In the genomic region with DNA sequence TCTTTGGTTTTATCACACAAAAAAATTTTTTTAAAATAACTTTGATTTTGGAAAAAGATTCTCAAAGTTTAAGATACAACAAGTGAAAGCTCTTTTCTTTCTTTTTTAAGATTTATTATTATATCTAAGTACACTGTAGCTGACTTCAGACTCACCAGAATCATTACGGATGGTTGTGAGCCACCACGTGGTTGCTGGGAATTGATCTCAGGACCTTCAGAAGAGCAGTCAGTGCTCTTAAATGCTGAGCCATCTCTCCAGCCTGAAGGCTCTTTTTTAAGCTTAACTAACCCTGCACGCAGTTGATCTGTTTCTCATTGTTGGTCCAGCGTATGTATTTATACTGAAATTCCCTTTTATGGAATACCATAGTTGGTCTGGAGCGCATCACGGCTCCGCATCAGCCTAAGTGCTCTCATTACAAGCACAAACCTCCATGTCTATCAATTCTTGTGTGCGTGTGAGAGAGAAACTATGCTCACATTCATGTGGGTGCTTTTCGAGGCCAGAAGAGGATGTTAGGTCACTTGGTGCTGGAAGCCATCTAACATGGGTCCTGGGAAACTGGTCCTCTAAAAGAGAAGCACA, we compare ENCODE assay signal across 13 mouse cellular contexts. TPM values are rescaled to one million over a fixed set of nuclear protein-coding genes. Genes with fewer than 3 reads are reported as not detected.
DNase-seq lines count a peak whose midpoint lies in the region; ATAC-seq and TF ChIP-seq lines count a peak whose summit lies in the region.
"Had no signal": no experiment of that assay in that cellular context is flagged by ENCODE, and none has a peak within 500 bp of the region (broad histone marks: within the 10 kb centered on the region; RNA-seq: fewer than 3 reads in every experiment).

No protein-coding gene starts in this region.

- H3K4me2 ChIP-seq in forebrain, embryonic 13.5 days, result no peak overlapping the region
- peak overlapping the region; percentile 91 for H3K4me2 ChIP-seq in liver, embryonic 11.5 days
- H3K4me2 ChIP-seq in liver, embryonic 15.5 days, result peak overlapping the region; percentile 92

- H3K4me3 ChIP-seq in forebrain, embryonic 10.5 days, result peak overlapping the region; percentile 71; the same call in 1 of the 2 replicates
- H3K4me3 ChIP-seq in forebrain, embryonic 13.5 days, result no peak overlapping the region
- no peak overlapping the region for H3K4me3 ChIP-seq in liver, embryonic 11.5 days (ENCODE audit: low read depth, low read length)
- H3K4me3 ChIP-seq in cortical plate, adult 2 months (ENCODE audit: insufficient read depth, low read length), result peak overlapping the region; percentile 93; the same call in 1 of the 2 replicates
- no peak overlapping the region for H3K4me3 ChIP-seq in liver, embryonic 15.5 days (replicated peaks)

- no peaks in the 10 kb centered on the region for H3K9me3 ChIP-seq in forebrain, embryonic 10.5 days
- no peaks in the 10 kb centered on the region for H3K9me3 ChIP-seq in forebrain, embryonic 13.5 days (replicated peaks)
- H3K9me3 ChIP-seq in liver, embryonic 11.5 days (ENCODE audit: control insufficient read depth, low read length), result no peaks in the 10 kb centered on the region
- no peaks in the 10 kb centered on the region for H3K9me3 ChIP-seq in liver, embryonic 15.5 days (replicated peaks)

- no peak for DNase-seq in forebrain, embryonic 10.5 days (ENCODE audit: extremely low spot score, low spot score)
- no peak for DNase-seq in liver, embryonic 11.5 days (ENCODE audit: low spot score)
- DNase-seq in liver, result no peak
- DNase-seq in spleen, postnatal 10 days (ENCODE audit: low spot score in 2 of 2), result no peak
- DNase-seq in thymus, postnatal 25 days, result no peak
- DNase-seq: adrenal gland, adult 8-10 months; cerebellum, adult 9-11 months; kidney, adult 9 months; lung, postnatal 4 days; right cerebral cortex, postnatal 25 days had no signal

- no peak overlapping the region for H3K27ac ChIP-seq in forebrain, embryonic 10.5 days
- H3K27ac ChIP-seq in forebrain, embryonic 13.5 days, result no peak overlapping the region
- no peak overlapping the region for H3K27ac ChIP-seq in liver, embryonic 11.5 days (ENCODE audit: low read depth, low read length)
- no peak overlapping the region for H3K27ac ChIP-seq in cortical plate, adult 2 months (ENCODE audit: insufficient read depth, low read length)
- H3K27ac ChIP-seq in liver, embryonic 15.5 days (replicated peaks), result no peak overlapping the region

- H3K4me1 ChIP-seq in forebrain, embryonic 10.5 days, result peaks cover 16% of the 10 kb centered on the region
- peaks cover 30% of the 10 kb centered on the region for H3K4me1 ChIP-seq in forebrain, embryonic 13.5 days
- H3K4me1 ChIP-seq in liver, embryonic 11.5 days (replicated peaks; ENCODE audit: control insufficient read depth, insufficient read depth, low read length), result peaks cover 6% of the 10 kb centered on the region; the same call in 1 of the 2 replicates
- H3K4me1 ChIP-seq in cortical plate, adult 2 months (ENCODE audit: control insufficient read depth, insufficient read depth, low read length), result no peaks in the 10 kb centered on the region
- peaks cover 59% of the 10 kb centered on the region for H3K4me1 ChIP-seq in liver, embryonic 15.5 days (replicated peaks)

- H3K9ac ChIP-seq in forebrain, embryonic 13.5 days, result no peak overlapping the region
- no peak overlapping the region for H3K9ac ChIP-seq in liver, embryonic 11.5 days (ENCODE audit: low read depth, low read length)
- H3K9ac ChIP-seq in liver, embryonic 15.5 days, result no peak overlapping the region

- peaks cover 18% of the 10 kb centered on the region for H3K36me3 ChIP-seq in forebrain, embryonic 10.5 days (replicated peaks)
- H3K36me3 ChIP-seq in forebrain, embryonic 13.5 days (ENCODE audit: poor library complexity, severe bottlenecking), result 0 out of 2 replicates have a peak, but pooled peaks cover 6% of the 10 kb centered on the region
- H3K36me3 ChIP-seq in liver, embryonic 11.5 days (ENCODE audit: control insufficient read depth, insufficient read depth, low read length), result no peaks in the 10 kb centered on the region
- peaks cover 14% of the 10 kb centered on the region for H3K36me3 ChIP-seq in liver, embryonic 15.5 days (replicated peaks)

- WGBS in forebrain, embryonic 10.5 days, result 95% methylated on average over 9 of the region's 9 CpGs
- 93% methylated on average over 9 of the region's 9 CpGs for WGBS in forebrain, embryonic 13.5 days
- WGBS in liver, embryonic 11.5 days, result 92% methylated on average over 9 of the region's 9 CpGs
- 85% methylated on average over 9 of the region's 9 CpGs for WGBS in liver, embryonic 15.5 days (ENCODE audit: insufficient replicate concordance)

- TF ChIP-seq CTCF in cortical plate, adult 2 months (IDR thresholded peaks at IDR 0.05; ENCODE audit: extremely low read depth, insufficient read depth, low read length), result no peak

- no peak for TF ChIP-seq POLR2A in cortical plate, adult 2 months (IDR thresholded peaks at IDR 0.05; ENCODE audit: extremely low read depth, insufficient read depth, low read length)

- no peak for ATAC-seq in forebrain, embryonic 13.5 days
- no peak for ATAC-seq in liver, embryonic 11.5 days (replicated peaks; ENCODE audit: low FRiP score)
- ATAC-seq in liver, embryonic 15.5 days (ENCODE audit: insufficient read depth), result no peak

- H3K27me3 ChIP-seq in forebrain, embryonic 10.5 days (ENCODE audit: poor library complexity, severe bottlenecking), result no peaks in the 10 kb centered on the region
- no peaks in the 10 kb centered on the region for H3K27me3 ChIP-seq in forebrain, embryonic 13.5 days
- H3K27me3 ChIP-seq in liver, embryonic 11.5 days (replicated peaks; ENCODE audit: control insufficient read depth, insufficient read depth, low read length), result no peaks in the 10 kb centered on the region
- no peaks in the 10 kb centered on the region for H3K27me3 ChIP-seq in liver, embryonic 15.5 days

RNA-seq across cellular contexts. Expression of a gene that starts 1.3 kb away (rescaled TPM):
- polyA plus RNA-seq in forebrain, embryonic 10.5 days (2016; fragmentation: Nextera tagmentation; extraction: Ambion mirVana), result 132 and 136 TPM in 2 replicates
- 76.5 and 86.9 TPM in 2 replicates for polyA plus RNA-seq in forebrain, embryonic 13.5 days (2015; fragmentation: Nextera tagmentation; extraction: Ambion mirVana)
- polyA plus RNA-seq in liver, embryonic 11.5 days (2014; fragmentation: Nextera tagmentation; extraction: Ambion mirVana), result 77.2 and 79.5 TPM in 2 replicates
- polyA plus RNA-seq in cortical plate, adult 2 months (2012; rRNA removed), result 86.8 and 92.3 TPM in 2 replicates
- polyA plus RNA-seq in liver, embryonic 15.5 days (2015; fragmentation: Nextera tagmentation; extraction: Ambion mirVana), result 28.8 and 31.5 TPM in 2 replicates

RNA-seq across cellular contexts. Expression of a gene that starts 1.6 kb away (rescaled TPM):
- polyA plus RNA-seq in forebrain, embryonic 10.5 days (2016; fragmentation: Nextera tagmentation; extraction: Ambion mirVana), result 1.4 and 1.6 TPM in 2 replicates
- polyA plus RNA-seq in forebrain, embryonic 13.5 days (2015; fragmentation: Nextera tagmentation; extraction: Ambion mirVana), result 1.5 and 1.9 TPM in 2 replicates
- 0.64 and 1.5 TPM in 2 replicates for polyA plus RNA-seq in liver, embryonic 11.5 days (2014; fragmentation: Nextera tagmentation; extraction: Ambion mirVana)
- polyA plus RNA-seq in cortical plate, adult 2 months (2012; rRNA removed), result 2.8 and 3.4 TPM in 2 replicates
- polyA plus RNA-seq in liver, embryonic 15.5 days (2015; fragmentation: Nextera tagmentation; extraction: Ambion mirVana), result 0.33 and 0.74 TPM in 2 replicates

RNA-seq across cellular contexts. Expression of a gene that starts 11.8 kb away (rescaled TPM):
- polyA plus RNA-seq in forebrain, embryonic 10.5 days (2016; fragmentation: Nextera tagmentation; extraction: Ambion mirVana), result 132 and 133 TPM in 2 replicates
- polyA plus RNA-seq in forebrain, embryonic 13.5 days (2015; fragmentation: Nextera tagmentation; extraction: Ambion mirVana), result 139 and 145 TPM in 2 replicates
- 87.6 and 94.7 TPM in 2 replicates for polyA plus RNA-seq in liver, embryonic 11.5 days (2014; fragmentation: Nextera tagmentation; extraction: Ambion mirVana)
- 87.6 and 90.6 TPM in 2 replicates for polyA plus RNA-seq in cortical plate, adult 2 months (2012; rRNA removed)
- 40.2 and 41.6 TPM in 2 replicates for polyA plus RNA-seq in liver, embryonic 15.5 days (2015; fragmentation: Nextera tagmentation; extraction: Ambion mirVana)

RNA-seq across cellular contexts. Expression of a gene that starts 12.0 kb away (rescaled TPM):
- polyA plus RNA-seq in forebrain, embryonic 10.5 days (2016; fragmentation: Nextera tagmentation; extraction: Ambion mirVana), result 85.4 and 91.7 TPM in 2 replicates
- polyA plus RNA-seq in forebrain, embryonic 13.5 days (2015; fragmentation: Nextera tagmentation; extraction: Ambion mirVana), result 75.8 and 77.9 TPM in 2 replicates
- polyA plus RNA-seq in liver, embryonic 11.5 days (2014; fragmentation: Nextera tagmentation; extraction: Ambion mirVana), result 93.2 and 98.1 TPM in 2 replicates
- polyA plus RNA-seq in cortical plate, adult 2 months (2012; rRNA removed), result 62.7 and 66.2 TPM in 2 replicates
- polyA plus RNA-seq in liver, embryonic 15.5 days (2015; fragmentation: Nextera tagmentation; extraction: Ambion mirVana), result 41.2 and 47.3 TPM in 2 replicates

RNA-seq across cellular contexts. Expression of a gene that starts 20.8 kb away (rescaled TPM):
- polyA plus RNA-seq in forebrain, embryonic 10.5 days (2016; fragmentation: Nextera tagmentation; extraction: Ambion mirVana), result 8.5 and 9.0 TPM in 2 replicates
- polyA plus RNA-seq in forebrain, embryonic 13.5 days (2015; fragmentation: Nextera tagmentation; extraction: Ambion mirVana), result 13.3 and 13.4 TPM in 2 replicates
- 4.7 and 6.2 TPM in 2 replicates for polyA plus RNA-seq in liver, embryonic 11.5 days (2014; fragmentation: Nextera tagmentation; extraction: Ambion mirVana)
- polyA plus RNA-seq in cortical plate, adult 2 months (2012; rRNA removed), result 38.1 and 42.1 TPM in 2 replicates
- polyA plus RNA-seq in liver, embryonic 15.5 days (2015; fragmentation: Nextera tagmentation; extraction: Ambion mirVana), result 2.6 and 3.1 TPM in 2 replicates

Comparison
In these comparisons a context has a peak if more than half of its experiments do, and no peak if none do; other contexts are left out.
1. H3K4me3 ChIP-seq: peak in forebrain, embryonic 10.5 days (single experiment) and cortical plate, adult 2 months (single experiment); none in forebrain, embryonic 13.5 days (single experiment), liver, embryonic 11.5 days (single experiment) and liver, embryonic 15.5 days (single experiment).